Mouse (Mus musculus): Measurements from ENCODE around the gene A4galt.
"Not testable (repeated sequence)": the region's sequence is repeated elsewhere in the genome, so short reads cannot be mapped to it uniquely, and the experiment has no call there.

A4galt gene

GRCm38 (mm10) chr15:83251176-83252004 lies at the start of gene A4galt:
Gene A4galt, minus strand, starts transcription at chr15:83251774.
- no peak for DNase-seq

- no peak for DNase-seq
These were observed 48.5 kb upstream of the A4galt start for GRCm38 (mm10) chr15:83299916-83300582.

GRCm38 (mm10) chr15:83299450-83299849 lies 47.9 kb upstream of the A4galt start:
- no peak for DNase-seq

- no peak for DNase-seq
These were observed 47.2 kb upstream of the A4galt start for GRCm38 (mm10) chr15:83298810-83299209.

- DNase-seq: no peak
These were observed 46.7 kb upstream of the A4galt start for GRCm38 (mm10) chr15:83298313-83298712.

- DNase-seq: no peak
These were observed 45.3 kb upstream of the A4galt start for GRCm38 (mm10) chr15:83296771-83297311.

- DNase-seq: no peak
These were observed 44.5 kb upstream of the A4galt start for GRCm38 (mm10) chr15:83296050-83296449.

GRCm38 (mm10) chr15:83294954-83295353 lies 43.4 kb upstream of the A4galt start:
- DNase-seq: no peak

GRCm38 (mm10) chr15:83293706-83294645 lies 42.4 kb upstream of the A4galt start:
- DNase-seq: no peak

- no peak for DNase-seq
These were observed 41.6 kb upstream of the A4galt start for GRCm38 (mm10) chr15:83293144-83293543.

- DNase-seq: no peak
These were observed 40.9 kb upstream of the A4galt start for GRCm38 (mm10) chr15:83292261-83293056.

GRCm38 (mm10) chr15:83290899-83291298 lies 39.3 kb upstream of the A4galt start:
- DNase-seq: no peak

- DNase-seq: no peak
These were observed 33.3 kb upstream of the A4galt start for GRCm38 (mm10) chr15:83284828-83285227.

- DNase-seq: no peak
These were observed 30.8 kb upstream of the A4galt start for GRCm38 (mm10) chr15:83282397-83282796.

- no peak for DNase-seq
These were observed 29.7 kb upstream of the A4galt start for GRCm38 (mm10) chr15:83281303-83281702.

GRCm38 (mm10) chr15:83278579-83278978 lies 27.0 kb upstream of the A4galt start:
- no peak for DNase-seq

GRCm38 (mm10) chr15:83277451-83277850 lies 25.9 kb upstream of the A4galt start:
- DNase-seq: peak; percentile 51 to 65

- not testable (repeated sequence) for DNase-seq
These were observed 22.7 kb upstream of the A4galt start for GRCm38 (mm10) chr15:83274237-83274636.

- no peak for DNase-seq
These were observed 21.4 kb upstream of the A4galt start for GRCm38 (mm10) chr15:83273017-83273416.

GRCm38 (mm10) chr15:83271221-83271620 lies 19.6 kb upstream of the A4galt start:
- DNase-seq: not testable (repeated sequence)

- not testable (repeated sequence) for DNase-seq
These were observed 18.4 kb upstream of the A4galt start for GRCm38 (mm10) chr15:83269985-83270384.

- DNase-seq: not testable (repeated sequence)
These were observed 16.9 kb upstream of the A4galt start for GRCm38 (mm10) chr15:83268428-83268827.
